Mouse (Mus musculus) cerebellum, adult (tissue): ENCODE data around the gene Dnajb6.

Source experiments
- ATAC-seq: cut with Nextera tagmentation; 2 replicates; pipeline ENCODE4 v1.9.2; 2017; ENCODE audit warnings: mild to moderate bottlenecking, moderate library complexity, mixed read lengths; ENCODE audit not compliant: insufficient number of reproducible peaks, low FRiP score, low TSS enrichment

Gene Dnajb6

DNA sequence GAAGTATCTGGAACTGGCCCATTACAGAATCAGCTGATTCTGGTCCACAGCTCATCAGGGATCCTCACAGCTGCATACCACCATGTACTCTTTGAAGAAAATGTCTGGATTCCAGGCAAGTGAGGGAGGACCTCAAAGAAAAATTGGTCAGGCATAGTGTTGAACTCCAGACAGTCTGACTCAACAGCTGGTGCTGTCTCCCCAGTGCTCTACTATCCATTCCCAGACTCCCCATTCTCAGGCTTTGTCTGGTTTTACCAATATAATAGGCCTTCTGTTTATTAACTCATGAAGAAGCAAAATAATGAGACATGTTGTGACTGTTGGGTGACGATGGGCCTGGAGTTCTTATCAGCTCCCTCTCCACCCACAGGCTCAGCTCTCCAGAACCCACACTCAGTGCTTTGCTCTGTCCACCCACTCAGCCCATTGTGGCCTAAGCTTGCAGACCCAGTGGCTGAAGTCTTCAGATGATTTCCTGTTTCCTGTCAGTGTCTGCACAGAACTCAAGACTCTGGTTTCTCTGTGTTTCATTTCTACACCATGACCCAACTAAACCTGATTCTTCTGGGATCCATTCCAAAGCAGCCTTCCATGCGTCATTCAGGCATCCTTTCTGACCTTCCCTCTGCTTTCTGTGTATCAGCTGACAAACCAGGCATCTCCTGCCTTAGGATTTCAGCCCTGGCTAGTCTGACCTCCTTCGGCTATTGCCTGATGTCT, 107.1 kb downstream of the Dnajb6 start:
- ATAC-seq, result no peak

DNA sequence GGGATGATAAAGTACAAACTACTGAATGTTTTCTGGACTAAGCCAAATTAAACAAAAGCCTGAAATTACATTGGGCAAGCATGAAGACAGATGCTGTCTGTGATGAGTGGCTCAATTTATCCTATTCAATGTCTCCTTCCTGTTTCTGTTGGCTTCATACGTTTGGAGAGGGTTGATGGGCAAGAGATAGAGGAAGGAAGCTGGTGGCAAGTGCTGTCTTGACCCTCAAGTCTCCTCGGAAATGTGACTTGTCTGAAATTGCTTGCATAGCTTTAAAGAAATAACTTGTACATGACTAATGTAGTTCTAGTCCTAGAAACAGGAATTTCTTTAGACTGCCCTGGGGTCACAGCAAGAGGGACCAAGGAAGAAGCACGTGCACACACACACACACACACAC, 109.5 kb downstream of the Dnajb6 start:
- ATAC-seq, result no peak

DNA sequence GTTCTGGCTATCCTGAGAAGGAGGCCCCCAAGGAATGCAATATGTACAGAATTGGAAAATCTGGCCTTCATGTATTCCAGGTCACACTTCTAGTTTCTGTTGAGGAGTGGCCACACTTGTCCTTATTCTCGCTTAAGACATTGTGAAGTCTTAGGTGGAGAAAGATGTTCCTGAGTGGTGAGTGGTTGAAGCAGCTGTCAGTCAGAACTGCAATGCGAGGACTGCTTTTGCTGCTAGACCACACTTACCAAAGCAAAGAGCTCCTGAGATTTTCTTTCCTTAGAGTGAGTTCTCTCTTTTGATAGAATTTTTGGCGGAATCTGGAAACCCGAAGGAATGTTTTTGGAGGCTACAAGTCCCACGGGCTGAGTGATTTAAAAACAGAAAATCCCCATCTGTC, 112.0 kb downstream of the Dnajb6 start:
- ATAC-seq, result no peak

DNA sequence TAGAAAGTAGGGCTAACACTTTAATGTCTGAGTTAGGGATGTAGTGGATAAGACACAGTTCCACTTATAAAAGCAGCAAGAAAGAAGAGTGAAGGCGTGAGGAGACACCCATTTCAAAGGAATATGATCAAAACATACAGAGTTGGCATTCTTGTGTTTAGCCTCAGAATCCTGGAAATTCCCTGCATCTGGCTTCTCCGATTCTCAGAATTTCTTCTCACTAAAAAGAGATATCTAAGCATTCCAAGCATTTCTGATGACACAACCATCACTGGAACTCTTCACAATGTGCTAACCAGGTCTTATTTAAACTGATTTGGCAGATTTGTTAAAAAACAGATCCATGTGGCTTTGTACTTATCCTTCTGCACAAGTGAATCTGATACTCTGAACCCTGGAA, 112.6 kb downstream of the Dnajb6 start:
- no peak for ATAC-seq

DNA sequence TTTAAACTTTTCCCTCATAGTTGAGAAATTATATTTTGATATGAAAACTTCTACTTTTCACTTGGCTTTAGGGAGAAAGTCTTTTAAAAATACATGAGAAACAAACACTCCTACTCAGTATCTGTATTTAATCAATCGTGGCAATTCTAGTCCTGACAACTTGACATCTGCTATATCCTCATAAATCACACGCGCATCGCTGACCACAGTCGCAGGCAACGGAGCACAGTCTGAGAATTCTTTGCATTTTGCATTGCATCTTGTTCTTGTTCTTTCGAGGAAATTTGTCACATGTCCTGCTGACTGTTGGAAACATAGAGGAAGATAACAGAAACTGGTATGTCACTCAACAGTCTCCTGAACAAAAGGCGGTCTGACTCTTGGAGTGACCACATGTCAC, 116.9 kb downstream of the Dnajb6 start:
- no peak for ATAC-seq

DNA sequence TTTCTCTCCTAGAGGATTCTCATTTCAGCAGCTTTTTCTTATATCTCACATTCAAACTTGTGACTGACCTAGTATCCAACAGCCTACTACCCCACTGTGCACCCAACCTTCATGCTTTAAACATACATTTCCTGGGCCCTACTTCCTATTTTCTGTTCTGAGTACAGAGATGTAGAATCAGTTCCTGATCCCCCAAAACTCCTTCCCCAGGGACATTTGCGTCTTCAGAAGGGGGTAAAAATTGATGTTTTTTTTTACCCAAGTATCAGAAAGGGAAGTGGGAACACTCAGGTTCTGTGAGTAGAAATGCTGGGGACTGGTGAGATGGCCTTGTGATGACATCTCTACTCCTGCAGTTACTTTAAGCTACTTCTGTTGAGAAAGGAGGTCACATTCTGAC, 117.5 kb downstream of the Dnajb6 start:
- ATAC-seq, result no peak

DNA sequence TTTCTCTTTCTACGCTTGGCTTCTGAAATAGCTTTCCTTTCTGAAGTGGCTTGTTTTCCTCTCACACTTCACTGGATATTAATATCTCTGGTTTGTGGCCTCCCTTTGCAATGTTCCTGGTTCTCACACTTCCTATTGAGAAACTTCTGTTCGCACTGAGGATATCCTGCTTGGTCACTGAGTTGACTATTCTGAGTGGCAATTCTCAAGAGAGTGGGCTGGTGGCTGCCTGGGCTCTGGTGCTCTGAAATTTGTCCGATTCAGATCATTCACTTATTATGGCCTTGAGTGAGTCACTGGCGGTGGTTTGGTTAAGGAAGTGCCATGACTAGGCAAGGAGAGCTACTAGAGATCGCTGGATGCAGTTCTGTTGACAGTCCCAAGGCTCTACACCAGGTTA, 118.9 kb downstream of the Dnajb6 start:
- ATAC-seq, result no peak

DNA sequence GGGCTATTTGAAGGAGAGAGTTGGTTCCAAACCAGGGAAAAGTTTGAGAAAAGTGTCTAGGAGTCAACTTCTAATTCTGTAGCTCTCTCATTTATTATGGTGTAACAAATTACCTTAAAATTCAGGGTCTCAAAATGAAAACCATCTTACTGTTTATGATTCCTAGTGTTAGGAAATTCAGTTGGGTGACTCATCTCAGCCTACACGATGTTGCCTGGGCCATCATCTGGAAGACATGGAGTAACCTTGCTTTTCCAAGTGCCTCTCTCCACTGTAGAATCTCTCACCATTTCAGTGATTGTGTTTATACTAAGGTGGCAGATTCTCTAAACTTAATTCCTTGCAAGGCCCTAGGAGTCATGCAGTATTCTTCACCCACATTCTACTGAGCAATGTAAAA, 119.5 kb downstream of the Dnajb6 start:
- ATAC-seq, result no peak

DNA sequence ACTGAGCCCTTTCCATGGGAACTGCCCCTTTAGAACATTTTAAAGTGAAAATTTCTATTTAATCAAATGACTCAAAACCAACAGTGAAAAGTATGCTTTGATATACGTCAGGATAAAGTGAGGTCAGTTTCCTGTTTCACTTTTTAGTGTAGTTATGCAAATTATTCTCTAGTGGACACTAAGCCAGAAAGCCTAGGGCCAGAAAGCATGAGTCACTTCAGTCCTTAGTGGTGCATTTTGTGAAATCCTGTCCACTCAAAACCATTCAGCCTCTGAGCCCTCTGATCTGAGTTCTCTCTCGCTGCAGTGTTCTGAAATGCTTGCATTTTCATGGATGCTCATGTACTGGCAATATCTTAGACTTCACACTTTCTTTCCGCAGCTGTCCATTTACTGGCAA, 126.0 kb downstream of the Dnajb6 start:
- ATAC-seq, result no peak

DNA sequence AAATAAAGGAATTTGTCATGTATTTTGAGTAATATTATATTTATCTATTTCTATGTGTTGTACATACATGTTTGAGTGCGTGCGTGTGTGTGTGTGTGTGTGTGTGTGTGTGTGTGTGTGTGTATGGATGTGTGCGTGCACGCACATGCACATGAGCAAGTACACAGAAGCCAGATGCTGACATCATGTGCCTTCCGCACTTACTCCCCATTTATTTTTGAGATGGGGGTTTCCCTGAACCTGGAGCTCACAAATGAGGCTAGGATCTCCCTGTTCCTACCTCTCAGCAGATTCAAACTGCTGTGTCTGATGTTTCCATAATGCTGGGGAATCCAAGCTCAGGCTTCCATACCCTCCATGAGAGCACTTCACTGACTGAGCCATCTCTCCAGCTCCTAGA, 126.9 kb downstream of the Dnajb6 start:
- no peak for ATAC-seq

DNA sequence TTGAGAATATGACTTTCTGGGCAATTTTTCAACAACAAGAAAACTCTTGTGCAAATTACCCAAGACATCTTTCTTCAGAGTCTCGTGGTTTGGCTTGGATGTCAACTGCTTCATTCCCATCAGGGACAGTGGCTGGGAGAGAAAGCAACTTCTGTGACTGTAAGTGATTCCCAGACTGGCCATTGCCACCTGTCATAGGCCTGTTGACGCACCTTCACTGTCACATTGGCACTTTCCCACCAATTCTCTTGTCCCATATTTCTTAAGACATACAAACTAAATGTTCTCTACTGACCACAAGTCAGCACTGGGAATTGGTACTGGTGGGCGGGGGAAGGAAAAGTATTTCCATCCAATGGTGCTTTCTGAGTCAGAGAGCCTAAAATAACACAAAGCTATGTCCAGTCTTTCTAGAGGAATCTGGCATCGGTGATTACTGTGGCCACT, 128.8 kb downstream of the Dnajb6 start:
- ATAC-seq, result no peak

DNA sequence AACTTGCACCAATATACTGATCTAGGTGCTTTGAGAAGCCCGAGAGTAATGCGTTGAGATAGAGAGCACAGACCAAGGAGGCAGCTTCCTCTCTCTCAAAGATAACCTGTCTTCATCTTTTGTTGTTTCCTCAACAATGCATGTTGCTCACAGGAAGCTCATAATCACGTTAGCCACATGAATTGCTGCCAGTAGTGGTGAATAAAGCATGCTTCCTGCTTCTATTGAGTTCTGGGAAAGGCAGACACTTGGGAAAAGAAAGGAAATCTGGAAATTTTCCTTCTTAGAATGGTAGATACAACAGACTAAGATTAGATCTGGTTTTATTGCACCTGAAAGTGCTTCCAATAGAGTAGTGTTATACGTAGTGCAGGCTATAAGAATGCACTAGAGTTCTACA, 129.5 kb downstream of the Dnajb6 start:
- ATAC-seq, result no peak
